Mouse (Mus musculus) bone marrow, adult 2 months (tissue): ENCODE measurements around the gene Cacna1c. TPM values are rescaled to one million over a fixed set of nuclear protein-coding genes. Genes with fewer than 3 reads are reported as not detected.

ENCODE experiments used
- H3K27ac ChIP-seq: fragments of 200-500 bp; 2 replicates; pipeline ENCODE4 v1.5.1; 2012; ENCODE audit warnings: low read depth, mild to moderate bottlenecking, control low read depth, inconsistent platforms, low read length; ENCODE audit not compliant: control insufficient read depth, poor library complexity, insufficient read depth
- H3K4me1 ChIP-seq: fragments of 200-500 bp; 2 replicates; pipeline ENCODE4 v1.6.1; 2011; ENCODE audit warnings: low read length; ENCODE audit not compliant: control insufficient read depth, insufficient read depth
- H3K4me3 ChIP-seq: fragments of 200-500 bp; replicated peaks from 2 replicates; pipeline ENCODE3; 2011; ENCODE audit warnings: mild to moderate bottlenecking, low read depth, low read length, control low read depth; ENCODE audit not compliant: control insufficient read depth
- CTCF ChIP-seq: fragments of 200-500 bp; IDR thresholded peaks from 2 replicates; pipeline ENCODE4 v1.5.1; 2011; ENCODE audit warnings: low read length, control low read depth; ENCODE audit not compliant: control insufficient read depth, insufficient read depth
- POLR2A ChIP-seq: fragments of 200-500 bp; IDR thresholded peaks from 2 replicates; pipeline ENCODE4 v1.6.1; 2011; ENCODE audit warnings: low read depth, mild to moderate bottlenecking, control low read depth, low read length, borderline replicate concordance; ENCODE audit not compliant: control insufficient read depth
- WGBS: fragments of 180-500 bp; shearing (Covaris S2); methylation state at CpG from one replicate; pipeline ENCODE4 v1.1.7; 2018; 5-methylcytosine and 5-hydroxymethylcytosine counted together
- polyA plus RNA-seq: library from polyadenylated mRNA; stranded (reverse); fragments of >200 nt; gene quantifications from 2 replicates; pipeline ENCODE4 v1.2.4, GENCODE M21; 2011; ENCODE audit warnings: low replicate concordance; ENCODE audit not compliant: missing spikeins, insufficient read depth, insufficient read length

Cacna1c gene
- polyA plus RNA-seq, 1 experiment = 3.1 TPM

GRCm38 (mm10) chr6:118852131-118852530, 344.1 kb downstream of the Cacna1c start:
- no peak overlapping the region for H3K4me3 ChIP-seq
- no peak overlapping the region for H3K27ac ChIP-seq
- TF ChIP-seq CTCF = no peak
- no peak for TF ChIP-seq POLR2A
- 75% methylated on average over 6 of the region's 6 CpGs for WGBS
- no peaks in the 10 kb centered on the region for H3K4me1 ChIP-seq

GRCm38 (mm10) chr6:118851086-118851485, 345.1 kb downstream of the Cacna1c start:
- TF ChIP-seq CTCF (no peak), POLR2A (no peak)
- Histone ChIP-seq H3K4me1 (no peaks in the 10 kb centered on the region), H3K27ac (no peak overlapping the region), H3K4me3 (no peak overlapping the region)
- WGBS = 86% methylated on average over 3 of the region's 3 CpGs

- no peak overlapping the region for H3K27ac ChIP-seq
- no peak overlapping the region for H3K4me3 ChIP-seq
- H3K4me1 ChIP-seq = no peaks in the 10 kb centered on the region
- 60% methylated on average over 2 of the region's 2 CpGs for WGBS
- TF ChIP-seq CTCF (no peak), POLR2A (no peak)
Measured at GRCm38 (mm10) chr6:118848640-118849039, 347.6 kb downstream of the Cacna1c start.

- WGBS = 81% methylated on average over 13 of the region's 13 CpGs
- Histone ChIP-seq H3K4me3 (no peak overlapping the region), H3K27ac (no peak overlapping the region), H3K4me1 (no peaks in the 10 kb centered on the region)
- TF ChIP-seq CTCF (no peak), POLR2A (no peak)
Measured at GRCm38 (mm10) chr6:118847751-118848150, 348.5 kb downstream of the Cacna1c start.

- no peak for TF ChIP-seq POLR2A
- 21% methylated on average over 2 of the region's 2 CpGs for WGBS
- H3K4me3 ChIP-seq = no peak overlapping the region
- no peak overlapping the region for H3K27ac ChIP-seq
- H3K4me1 ChIP-seq = no peaks in the 10 kb centered on the region
Measured at GRCm38 (mm10) chr6:118845829-118846228, 350.4 kb downstream of the Cacna1c start.

GRCm38 (mm10) chr6:118845180-118845579, 351.0 kb downstream of the Cacna1c start:
- no peaks in the 10 kb centered on the region for H3K4me1 ChIP-seq
- WGBS = 66% methylated on average over 6 of the region's 6 CpGs
- no peak overlapping the region for H3K27ac ChIP-seq
- TF ChIP-seq CTCF = no peak
- no peak for TF ChIP-seq POLR2A
- no peak overlapping the region for H3K4me3 ChIP-seq

GRCm38 (mm10) chr6:118843566-118843965, 352.7 kb downstream of the Cacna1c start:
- H3K4me1 ChIP-seq = no peaks in the 10 kb centered on the region
- no peak for TF ChIP-seq POLR2A
- TF ChIP-seq CTCF = no peak

GRCm38 (mm10) chr6:118841892-118842291, 354.3 kb downstream of the Cacna1c start:
- TF ChIP-seq POLR2A (no peak), CTCF (no peak)
- Histone ChIP-seq H3K4me1 (no peaks in the 10 kb centered on the region), H3K4me3 (no peak overlapping the region), H3K27ac (no peak overlapping the region)
- 89% methylated on average over 2 of the region's 2 CpGs for WGBS

More at GRCm38 (mm10) chr6:118843566-118843965, 352.7 kb downstream of the Cacna1c start:
- no peak overlapping the region for H3K4me3 ChIP-seq
- no peak overlapping the region for H3K27ac ChIP-seq
- 71% methylated on average over 8 of the region's 8 CpGs for WGBS

- Histone ChIP-seq H3K27ac (no peak overlapping the region), H3K4me1 (no peaks in the 10 kb centered on the region), H3K4me3 (no peak overlapping the region)
- 40% methylated on average over 14 of the region's 14 CpGs for WGBS
- no peak for TF ChIP-seq CTCF
- TF ChIP-seq POLR2A = no peak
Measured at GRCm38 (mm10) chr6:118838919-118839915, 357.0 kb downstream of the Cacna1c start.
